Mouse (Mus musculus): Measurements from ENCODE around the gene Med27. TPM values are rescaled to one million over a fixed set of nuclear protein-coding genes. Genes with fewer than 3 reads are reported as not detected.

Gene Med27
- polyA plus RNA-seq, 1 experiment from 2014 or later = 13.0 TPM

GRCm38 (mm10) chr2:29407764-29408163 lies 61.1 kb downstream of the Med27 start:
- TF ChIP-seq EP300 (IDR thresholded peaks at IDR 0.05; ENCODE audit: low read depth) = no peak
- DNase-seq (no peak), ATAC-seq (no peak)
- H3K36me3 ChIP-seq (replicated peaks; ENCODE audit: insufficient read depth, low read length) = no peaks in the 10 kb centered on the region
- H3K4me3 ChIP-seq (ENCODE audit: low read depth, low read length) = no peak overlapping the region
- 85% methylated on average over 7 of the region's 7 CpGs for WGBS (ENCODE audit: insufficient replicate concordance)
- peaks cover 7% of the 10 kb centered on the region; the same call in 1 of the 2 replicates for H3K4me1 ChIP-seq (ENCODE audit: insufficient read depth)
- H3K27me3 ChIP-seq (ENCODE audit: insufficient read depth, low read length) = no peaks in the 10 kb centered on the region
- no peak overlapping the region for H3K27ac ChIP-seq (ENCODE audit: low read depth)
- no peak overlapping the region for H3K4me2 ChIP-seq (ENCODE audit: low read depth, low read length)
- no peak overlapping the region for H3K9ac ChIP-seq (replicated peaks)
- H3K9me3 ChIP-seq (ENCODE audit: low read length) = no peaks in the 10 kb centered on the region

- no peak overlapping the region for H3K4me2 ChIP-seq (ENCODE audit: low read depth, low read length)
- H3K4me3 ChIP-seq (ENCODE audit: low read depth, low read length) = no peak overlapping the region
- no peaks in the 10 kb centered on the region for H3K36me3 ChIP-seq (replicated peaks; ENCODE audit: insufficient read depth, low read length)
- no peaks in the 10 kb centered on the region for H3K27me3 ChIP-seq (ENCODE audit: insufficient read depth, low read length)
- H3K4me1 ChIP-seq (ENCODE audit: insufficient read depth) = peaks cover 5% of the 10 kb centered on the region; the same call in 1 of the 2 replicates
- H3K27ac ChIP-seq (ENCODE audit: low read depth) = no peak overlapping the region
- no peaks in the 10 kb centered on the region for H3K9me3 ChIP-seq (ENCODE audit: low read length)
- ATAC-seq (no peak), DNase-seq (no peak)
- 85% methylated on average over 7 of the region's 7 CpGs for WGBS (ENCODE audit: insufficient replicate concordance)
- H3K9ac ChIP-seq (replicated peaks) = no peak overlapping the region
- no peak for TF ChIP-seq EP300 (IDR thresholded peaks at IDR 0.05; ENCODE audit: low read depth)
- TF ChIP-seq CTCF (IDR thresholded peaks at IDR 0.05; ENCODE audit: low read depth) = no peak
These were observed 64.3 kb downstream of the Med27 start for GRCm38 (mm10) chr2:29410884-29411283.

- no peak overlapping the region for H3K9ac ChIP-seq (replicated peaks)
- no peak for TF ChIP-seq CTCF (IDR thresholded peaks at IDR 0.05; ENCODE audit: low read depth)
- TF ChIP-seq EP300 (IDR thresholded peaks at IDR 0.05; ENCODE audit: low read depth) = no peak
- no peaks in the 10 kb centered on the region for H3K36me3 ChIP-seq (replicated peaks; ENCODE audit: insufficient read depth, low read length)
- DNase-seq (no peak), ATAC-seq (no peak)
- H3K4me3 ChIP-seq (ENCODE audit: low read depth, low read length) = no peak overlapping the region
- H3K9me3 ChIP-seq (ENCODE audit: low read length) = no peaks in the 10 kb centered on the region
- H3K4me2 ChIP-seq (ENCODE audit: low read depth, low read length) = no peak overlapping the region
- H3K27ac ChIP-seq (ENCODE audit: low read depth) = no peak overlapping the region
- H3K4me1 ChIP-seq (ENCODE audit: insufficient read depth) = no peaks in the 10 kb centered on the region
- no peaks in the 10 kb centered on the region for H3K27me3 ChIP-seq (ENCODE audit: insufficient read depth, low read length)
- 54% methylated on average over 3 of the region's 3 CpGs for WGBS (ENCODE audit: insufficient replicate concordance)
These were observed 65.8 kb downstream of the Med27 start for GRCm38 (mm10) chr2:29412458-29412857.

GRCm38 (mm10) chr2:29413259-29413993 lies 66.8 kb downstream of the Med27 start:
- Histone ChIP-seq H3K4me2 (ENCODE audit: low read depth, low read length) (no peak overlapping the region), H3K4me3 (ENCODE audit: low read depth, low read length) (no peak overlapping the region), H3K27me3 (ENCODE audit: insufficient read depth, low read length) (no peaks in the 10 kb centered on the region), H3K9ac (replicated peaks) (no peak overlapping the region), H3K4me1 (ENCODE audit: insufficient read depth) (no peaks in the 10 kb centered on the region), H3K9me3 (ENCODE audit: low read length) (no peaks in the 10 kb centered on the region), H3K27ac (ENCODE audit: low read depth) (no peak overlapping the region), H3K36me3 (replicated peaks; ENCODE audit: insufficient read depth, low read length) (no peaks in the 10 kb centered on the region)
- DNase-seq (no peak), ATAC-seq (no peak)
- TF ChIP-seq EP300 (IDR thresholded peaks at IDR 0.05; ENCODE audit: low read depth) (no peak), CTCF (IDR thresholded peaks at IDR 0.05; ENCODE audit: low read depth) (no peak)
- 61% methylated on average over 13 of the region's 13 CpGs for WGBS (ENCODE audit: insufficient replicate concordance)

GRCm38 (mm10) chr2:29414852-29415473 lies 68.3 kb downstream of the Med27 start:
- Histone ChIP-seq H3K4me2 (ENCODE audit: low read depth, low read length) (no peak overlapping the region), H3K27me3 (ENCODE audit: insufficient read depth, low read length) (no peaks in the 10 kb centered on the region), H3K4me1 (ENCODE audit: insufficient read depth) (no peaks in the 10 kb centered on the region; the same call in 1 of the 2 replicates), H3K9me3 (ENCODE audit: low read length) (no peaks in the 10 kb centered on the region), H3K27ac (ENCODE audit: low read depth) (no peak overlapping the region), H3K9ac (replicated peaks) (no peak overlapping the region), H3K36me3 (replicated peaks; ENCODE audit: insufficient read depth, low read length) (no peaks in the 10 kb centered on the region), H3K4me3 (ENCODE audit: low read depth, low read length) (no peak overlapping the region)
- ATAC-seq (no peak), DNase-seq (no peak)
- 79% methylated on average over 7 of the region's 7 CpGs for WGBS (ENCODE audit: insufficient replicate concordance)
- TF ChIP-seq EP300 (IDR thresholded peaks at IDR 0.05; ENCODE audit: low read depth) = no peak
- TF ChIP-seq CTCF (IDR thresholded peaks at IDR 0.05; ENCODE audit: low read depth) = no peak

GRCm38 (mm10) chr2:29418498-29418897 lies 71.9 kb downstream of the Med27 start:
- H3K4me2 ChIP-seq (ENCODE audit: low read depth, low read length) = no peak overlapping the region
- TF ChIP-seq EP300 (IDR thresholded peaks at IDR 0.05; ENCODE audit: low read depth) = no peak
- TF ChIP-seq CTCF (IDR thresholded peaks at IDR 0.05; ENCODE audit: low read depth) = no peak
- DNase-seq (no peak), ATAC-seq (no peak)
- no peak overlapping the region for H3K27ac ChIP-seq (ENCODE audit: low read depth)
- WGBS (ENCODE audit: insufficient replicate concordance) = 25% methylated on average over 6 of the region's 6 CpGs
- H3K36me3 ChIP-seq (replicated peaks; ENCODE audit: insufficient read depth, low read length) = no peaks in the 10 kb centered on the region
- peaks cover 11% of the 10 kb centered on the region for H3K4me1 ChIP-seq (ENCODE audit: insufficient read depth)
- no peaks in the 10 kb centered on the region for H3K27me3 ChIP-seq (ENCODE audit: insufficient read depth, low read length)
- H3K9me3 ChIP-seq (ENCODE audit: low read length) = no peaks in the 10 kb centered on the region
- no peak overlapping the region for H3K4me3 ChIP-seq (ENCODE audit: low read depth, low read length)
- no peak overlapping the region for H3K9ac ChIP-seq (replicated peaks)
